In genomic region chr2:129626621-129627061, GRCm38 (mm10) we compare ENCODE assay signal across 15 mouse cellular contexts. TPM values are rescaled to one million over a fixed set of nuclear protein-coding genes. Genes with fewer than 3 reads are reported as not detected.
A peak's percentile ranks its signal among the peaks of the same experiment; 100 is the strongest.
DNase-seq lines count a peak whose midpoint lies in the region; ATAC-seq and TF ChIP-seq lines count a peak whose summit lies in the region.
"Had no signal": no experiment of that assay in that cellular context is flagged by ENCODE, and none has a peak within 500 bp of the region (broad histone marks: within the 10 kb centered on the region; RNA-seq: fewer than 3 reads in every experiment).

No protein-coding gene starts in this region.

- intact Hi-C loops in heart, adult 2 months (cut with DNase I): no loop called here
- intact Hi-C loops in heart, postnatal 36 days (cut with DNase I): no loop called here

- no peak overlapping the region for H3K4me3 ChIP-seq in heart, adult 2 months
- H3K4me3 ChIP-seq in liver, embryonic 11.5 days (ENCODE audit: low read depth, low read length): no peak overlapping the region
- no peak overlapping the region for H3K4me3 ChIP-seq in cerebellum, adult 2 months (replicated peaks; ENCODE audit: insufficient read depth, low read depth, low read length)
- H3K4me3 ChIP-seq in olfactory bulb, adult 2 months (ENCODE audit: insufficient read depth, low read depth, low read length): no peak overlapping the region
- H3K4me3 ChIP-seq: forebrain, embryonic 15.5 days; gastrocnemius, adult 2 months; heart, embryonic 13.5 days; limb, embryonic 13.5 days; neural tube, embryonic 15.5 days had no signal

- H3K79me2 ChIP-seq in heart, adult 2 months (replicated peaks; ENCODE audit: control insufficient read depth, insufficient read depth, low read length): no peaks in the 10 kb centered on the region

- no peak overlapping the region for H3K9ac ChIP-seq in heart, adult 2 months (ENCODE audit: low read depth, low read length)
- H3K9ac ChIP-seq in liver, embryonic 11.5 days (ENCODE audit: low read depth, low read length): no peak overlapping the region
- H3K9ac ChIP-seq: forebrain, embryonic 15.5 days; limb, embryonic 13.5 days; neural tube, embryonic 15.5 days had no signal

- H3K36me3 ChIP-seq in heart, adult 2 months (ENCODE audit: control insufficient read depth, insufficient read depth, low read length): no peaks in the 10 kb centered on the region
- peaks cover 2% of the 10 kb centered on the region; the same call in 1 of the 2 replicates for H3K36me3 ChIP-seq in liver, embryonic 11.5 days (ENCODE audit: control insufficient read depth, insufficient read depth, low read length)

- TF ChIP-seq EP300 in heart, adult 2 months (IDR thresholded peaks at IDR 0.05; ENCODE audit: insufficient read depth, low read depth, low read length): no peak

- no peak overlapping the region for H3K4me2 ChIP-seq in liver, embryonic 11.5 days
- H3K4me2 ChIP-seq: forebrain, embryonic 15.5 days; limb, embryonic 13.5 days; neural tube, embryonic 15.5 days had no signal

- 91% methylated on average over 4 of the region's 4 CpGs for WGBS in heart, adult 2 months
- 90% methylated on average over 4 of the region's 4 CpGs for WGBS in liver, embryonic 11.5 days
- 15% methylated on average over 4 of the region's 4 CpGs for WGBS in cerebellum, adult 2 months
- WGBS in olfactory bulb, adult 2 months: 83% methylated on average over 4 of the region's 4 CpGs

- no peaks in the 10 kb centered on the region for H3K27me3 ChIP-seq in heart, adult 2 months (ENCODE audit: control insufficient read depth, insufficient read depth, low read length)
- no peaks in the 10 kb centered on the region for H3K27me3 ChIP-seq in liver, embryonic 11.5 days (replicated peaks; ENCODE audit: control insufficient read depth, insufficient read depth, low read length)
- H3K27me3 ChIP-seq in cerebellum, adult 2 months (ENCODE audit: control insufficient read depth, insufficient read depth, low read length): no peaks in the 10 kb centered on the region
- H3K27me3 ChIP-seq: forebrain, embryonic 15.5 days; heart, embryonic 13.5 days; limb, embryonic 13.5 days; neural tube, embryonic 15.5 days had no signal

- peak; percentile 1 to 11 for DNase-seq in heart, adult 2 months
- DNase-seq in heart, postnatal 36 days: no peak
- DNase-seq in liver, embryonic 11.5 days (ENCODE audit: low spot score): peak; percentile 16
- DNase-seq in liver: no peak
- peak; percentile 59 to 81 for DNase-seq in cerebellum, adult 2 months
- no peak for DNase-seq in adrenal gland, postnatal 36 days
- DNase-seq: gastrocnemius, adult 2 months; kidney, postnatal 14 days; lung, adult 18-20 months had no signal

- no peak overlapping the region for H3K27ac ChIP-seq in heart, adult 2 months
- no peak overlapping the region for H3K27ac ChIP-seq in liver, embryonic 11.5 days (ENCODE audit: low read depth, low read length)
- no peak overlapping the region for H3K27ac ChIP-seq in cerebellum, adult 2 months (ENCODE audit: insufficient read depth, low read length)
- peak overlapping the region; percentile 21; the same call in 1 of the 2 replicates for H3K27ac ChIP-seq in olfactory bulb, adult 2 months (ENCODE audit: insufficient read depth, low read depth, low read length)
- H3K27ac ChIP-seq: forebrain, embryonic 15.5 days; gastrocnemius, adult 2 months; limb, embryonic 13.5 days; neural tube, embryonic 15.5 days had no signal

- TF ChIP-seq POLR2A in heart, adult 2 months (IDR thresholded peaks at IDR 0.05; ENCODE audit: insufficient read depth, low read depth, low read length): no peak
- TF ChIP-seq POLR2A in cerebellum, adult 2 months (IDR thresholded peaks at IDR 0.05; ENCODE audit: borderline replicate concordance, insufficient read depth, low read length): no peak
- no peak for TF ChIP-seq POLR2A in olfactory bulb, adult 2 months (IDR thresholded peaks at IDR 0.05; ENCODE audit: insufficient read depth, low read depth, low read length)

- H3K4me1 ChIP-seq in heart, adult 2 months (ENCODE audit: control insufficient read depth, insufficient read depth, low read length): peaks cover 4% of the 10 kb centered on the region
- H3K4me1 ChIP-seq in liver, embryonic 11.5 days (replicated peaks; ENCODE audit: control insufficient read depth, insufficient read depth, low read length): no peaks in the 10 kb centered on the region
- peaks cover 40% of the 10 kb centered on the region for H3K4me1 ChIP-seq in cerebellum, adult 2 months (ENCODE audit: control insufficient read depth, insufficient read depth, low read length)
- H3K4me1 ChIP-seq in olfactory bulb, adult 2 months (ENCODE audit: control insufficient read depth, insufficient read depth, low read length): peaks cover 50% of the 10 kb centered on the region

- TF ChIP-seq CTCF in heart, adult 2 months (IDR thresholded peaks at IDR 0.05): no peak
- peak; percentile 4; the same call in 1 of the 2 replicates for TF ChIP-seq CTCF in cerebellum, adult 2 months (IDR thresholded peaks at IDR 0.05; ENCODE audit: borderline replicate concordance, insufficient read depth, low read depth, low read length)
- TF ChIP-seq CTCF in olfactory bulb, adult 2 months (IDR thresholded peaks at IDR 0.05; ENCODE audit: insufficient read depth, low read depth, low read length): no peak

- H3K9me3 ChIP-seq in liver, embryonic 11.5 days (ENCODE audit: control insufficient read depth, low read length): no peaks in the 10 kb centered on the region
- H3K9me3 ChIP-seq: forebrain, embryonic 15.5 days; heart, embryonic 13.5 days; limb, embryonic 13.5 days; neural tube, embryonic 15.5 days had no signal

- ATAC-seq in liver, embryonic 11.5 days (replicated peaks; ENCODE audit: low FRiP score): no peak
- no peak for ATAC-seq in megakaryocyte progenitor cell, adult 5-6 weeks (replicated peaks; ENCODE audit: poor library complexity)
- ATAC-seq: forebrain, embryonic 15.5 days had no signal

RNA-seq across cellular contexts. Expression of gene Sirpa, which starts 34.0 kb away (rescaled TPM):
- total RNA-seq in heart, adult 2 months (2021): 10 to 100 TPM; 28.9 to 29.4 TPM
- 28.3 and 32.1 TPM in 2 replicates for polyA plus RNA-seq in heart, adult 2 months (2012; rRNA removed)
- total RNA-seq in heart, postnatal 36 days (2021): 10 to 100 TPM; 27.0 to 32.2 TPM
- polyA plus RNA-seq in liver, embryonic 11.5 days (2014; fragmentation: Nextera tagmentation; extraction: Ambion mirVana): 26.8 and 29.6 TPM in 2 replicates
- polyA plus RNA-seq in cerebellum, adult 2 months (2012; rRNA removed): 235 and 254 TPM in 2 replicates
- not detected in 2 replicates for polyA plus RNA-seq in olfactory bulb, adult 2 months (2012; ENCODE audit: insufficient read depth, insufficient read length, low replicate concordance, missing spikeins)
- 62.3 and 67.6 TPM in 2 replicates for total RNA-seq in megakaryocyte progenitor cell, adult 5-6 weeks (2015)
- total RNA-seq in megakaryocyte progenitor cell, adult 5-6 weeks (2017): 67.5 and 73.8 TPM in 2 replicates
- 10 to 100 TPM; 37.5 to 66.5 TPM for total RNA-seq in adrenal gland, postnatal 36 days (2021)

Comparison
In these comparisons a context has a peak if more than half of its experiments do, and no peak if none do; other contexts are left out.
1. DNase-seq: peak in heart, adult 2 months (2 of 2), liver, embryonic 11.5 days (single experiment) and cerebellum, adult 2 months (2 of 2); none in heart, postnatal 36 days (0 of 2), liver (single experiment) and adrenal gland, postnatal 36 days (0 of 2).